Mouse (Mus musculus) neutrophil, adult 59 days (primary cell): ENCODE data around the gene Hrh2. TPM values are rescaled to one million over a fixed set of nuclear protein-coding genes. Genes with fewer than 3 reads are reported as not detected.

Experiments used
- total RNA-seq, 2 experiments: library from RNA; stranded (reverse); gene quantifications; 1 replicate in 1 of 2; 2 replicates in 1 of 2; pipeline ENCODE4 v1.2.4; 2023

The Hrh2 gene
- total RNA-seq = 10 to 100 TPM; 29.0 to 31.0 TPM

DNA sequence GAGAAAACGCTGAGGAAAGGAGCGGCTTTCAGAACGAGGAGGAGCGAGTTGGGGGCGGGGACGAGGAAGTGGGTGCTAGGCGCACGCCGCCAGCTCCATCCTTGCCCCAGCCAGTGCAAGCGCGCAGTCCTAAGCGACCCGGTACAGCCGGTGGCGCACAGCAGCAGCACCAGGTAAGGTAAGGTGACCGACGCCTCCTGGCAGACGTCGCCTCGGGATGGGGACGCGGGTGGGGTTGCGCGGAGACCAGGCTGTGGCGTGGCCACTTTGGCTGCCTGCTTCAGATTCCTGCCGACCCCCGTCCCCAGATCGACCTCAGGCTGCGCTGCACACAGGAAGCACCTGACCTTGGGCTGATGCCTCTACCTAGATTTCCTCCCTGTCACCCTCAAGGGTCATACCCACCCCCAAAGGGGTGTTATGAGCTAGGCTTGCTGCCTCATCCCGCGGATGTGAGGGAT lies at the start of gene Hrh2:
Hrh2 (plus strand) TSS at position 109 of the 461 bp plus-strand sequence.

Other genes with a start within 250 kb of the Hrh2 start
- not detected for gene Drd1, start 136.4 kb upstream of the Hrh2 start, total RNA-seq
- gene Sfxn1, start 120.3 kb upstream of the Hrh2 start, total RNA-seq = 10 to 100 TPM; 21.4 to 21.9 TPM
- gene Cplx2, start 179.2 kb downstream of the Hrh2 start, total RNA-seq = 1 to 10 TPM; 1.4 to 3.1 TPM